Mouse (Mus musculus) cerebellum, adult 2 months (tissue): Measurements from ENCODE around the gene Lonp1. TPM values are rescaled to one million over a fixed set of nuclear protein-coding genes. Genes with fewer than 3 reads are reported as not detected.

Source experiments
- DNase-seq, 2 experiments: peaks; one replicate each; pipeline ENCODE4 v3.0.0; 2021
- H3K27ac ChIP-seq: fragments of 200-500 bp; 2 replicates; pipeline ENCODE4 v1.5.1; 2012; ENCODE audit warnings: low read length, control low read depth, inconsistent platforms; ENCODE audit not compliant: insufficient read depth
- H3K27me3 ChIP-seq: fragments of 200-500 bp; 2 replicates; pipeline ENCODE4 v1.6.1; 2012; ENCODE audit warnings: inconsistent platforms, mild to moderate bottlenecking, low read length, moderate library complexity; ENCODE audit not compliant: control insufficient read depth, insufficient read depth
- H3K4me1 ChIP-seq: fragments of 200-500 bp; 2 replicates; pipeline ENCODE4 v1.6.1; 2011; ENCODE audit warnings: low read length; ENCODE audit not compliant: control insufficient read depth, insufficient read depth
- H3K4me3 ChIP-seq: fragments of 200-500 bp; replicated peaks from 2 replicates; pipeline ENCODE3; 2011; ENCODE audit warnings: mild to moderate bottlenecking, low read depth, low read length, control low read depth; ENCODE audit not compliant: insufficient read depth
- CTCF ChIP-seq: fragments of 200-500 bp; IDR thresholded peaks from 2 replicates; pipeline ENCODE4 v1.5.1; 2011; ENCODE audit warnings: low read depth, mild to moderate bottlenecking, control low read depth, low read length, moderate library complexity, borderline replicate concordance; ENCODE audit not compliant: insufficient read depth
- POLR2A ChIP-seq: fragments of 200-500 bp; IDR thresholded peaks from 2 replicates; pipeline ENCODE4 v1.6.1; 2011; ENCODE audit warnings: low read length, control low read depth, borderline replicate concordance; ENCODE audit not compliant: insufficient read depth
- WGBS: fragments of 180-500 bp; shearing (Covaris S2); methylation state at CpG from one replicate; pipeline ENCODE4 v1.1.7; 2018; 5-methylcytosine and 5-hydroxymethylcytosine counted together
- polyA plus RNA-seq: library from polyadenylated mRNA; depleted of rRNA; stranded (reverse); fragments of >200 nt; gene quantifications from 2 replicates; pipeline ENCODE4 v1.2.3, GENCODE M21; 2012; rRNA removed

Lonp1 gene
- 86.0 and 88.7 TPM in 2 replicates for polyA plus RNA-seq

GRCm38 (mm10) chr17:56626754-56627470 lies at the start of gene Lonp1:
TSS of gene Lonp1 (minus strand) at chr17:56626887.
- Histone ChIP-seq H3K4me3 (peak within 1 kb of the TSS; percentile 65), H3K27me3 (no peaks in the 10 kb centered on the region), H3K27ac (no peak within 1 kb of the TSS), H3K4me1 (no peaks in the 10 kb centered on the region)
- under 1% methylated on average over 51 of the region's 51 CpGs for WGBS
- peak; percentile 97 to 98 for DNase-seq
- TF ChIP-seq POLR2A (peak; percentile 96), CTCF (no peak)

- WGBS: under 1% methylated on average over 37 of the region's 37 CpGs
- Histone ChIP-seq H3K4me1 (peaks cover 14% of the 10 kb centered on the region; the same call in 1 of the 2 replicates), H3K27ac (peak overlapping the region; percentile 61; the same call in 1 of the 2 replicates), H3K27me3 (no peaks in the 10 kb centered on the region), H3K4me3 (peak overlapping the region; percentile 91)
- DNase-seq: peak in 1 of 2 experiments; percentile 40
- TF ChIP-seq CTCF (no peak), POLR2A (no peak)
Measured at GRCm38 (mm10) chr17:56673647-56674416, 47.1 kb upstream of the Lonp1 start.

- H3K27ac ChIP-seq: peak within 1 kb of the TSS; percentile 74
- peak; percentile 99 to 100 for DNase-seq
- H3K4me3 ChIP-seq: peak within 1 kb of the TSS; percentile 91
- H3K4me1 ChIP-seq: peaks cover 14% of the 10 kb centered on the region; the same call in 1 of the 2 replicates
- peak; percentile 98 for TF ChIP-seq POLR2A
- no peak for TF ChIP-seq CTCF
- under 1% methylated on average over 65 of the region's 66 CpGs for WGBS
- H3K27me3 ChIP-seq: no peaks in the 10 kb centered on the region
Measured at GRCm38 (mm10) chr17:56672941-56673646, 46.4 kb upstream of the Lonp1 start, which contains the start of gene Ranbp3. TSS of gene Ranbp3 (plus strand) at chr17:56673294.

GRCm38 (mm10) chr17:56669766-56670165 lies 43.1 kb upstream of the Lonp1 start:
- H3K4me1 ChIP-seq: no peaks in the 10 kb centered on the region; the same call in 1 of the 2 replicates
- 91% methylated on average over 8 of the region's 8 CpGs for WGBS
- no peak overlapping the region for H3K27ac ChIP-seq
- no peak for DNase-seq
- no peaks in the 10 kb centered on the region for H3K27me3 ChIP-seq
- H3K4me3 ChIP-seq: no peak overlapping the region
- TF ChIP-seq POLR2A (no peak), CTCF (no peak)

GRCm38 (mm10) chr17:56668384-56669144 lies 41.9 kb upstream of the Lonp1 start:
- 3% methylated on average over 31 of the region's 31 CpGs for WGBS

GRCm38 (mm10) chr17:56667591-56667990 lies 40.9 kb upstream of the Lonp1 start:
- Histone ChIP-seq H3K4me3 (no peak overlapping the region), H3K4me1 (no peaks in the 10 kb centered on the region; the same call in 1 of the 2 replicates), H3K27ac (no peak overlapping the region), H3K27me3 (no peaks in the 10 kb centered on the region)
- no peak for DNase-seq
- WGBS: 70% methylated on average over 3 of the region's 3 CpGs
- TF ChIP-seq CTCF: no peak
- no peak for TF ChIP-seq POLR2A

More at GRCm38 (mm10) chr17:56668384-56669144, 41.9 kb upstream of the Lonp1 start:
- peak; percentile 88 for TF ChIP-seq CTCF
- 0 out of 2 replicates have a peak, but pooled peaks have one; percentile 16 for TF ChIP-seq POLR2A
- Histone ChIP-seq H3K27ac (no peak overlapping the region), H3K4me1 (no peaks in the 10 kb centered on the region; the same call in 1 of the 2 replicates), H3K27me3 (no peaks in the 10 kb centered on the region), H3K4me3 (peak overlapping the region; percentile 80)
- peak; percentile 83 to 87 for DNase-seq
